Mouse (Mus musculus): ENCODE measurements at regions not wholly inside any gene's neighbourhood (a gene's known extent, or its start where the extent isn't known, plus 50 kb on each side); places are given as distances from the start of the nearest gene placed in this dataset.
A peak's percentile ranks its signal among the peaks of the same experiment; 100 is the strongest.

DNA sequence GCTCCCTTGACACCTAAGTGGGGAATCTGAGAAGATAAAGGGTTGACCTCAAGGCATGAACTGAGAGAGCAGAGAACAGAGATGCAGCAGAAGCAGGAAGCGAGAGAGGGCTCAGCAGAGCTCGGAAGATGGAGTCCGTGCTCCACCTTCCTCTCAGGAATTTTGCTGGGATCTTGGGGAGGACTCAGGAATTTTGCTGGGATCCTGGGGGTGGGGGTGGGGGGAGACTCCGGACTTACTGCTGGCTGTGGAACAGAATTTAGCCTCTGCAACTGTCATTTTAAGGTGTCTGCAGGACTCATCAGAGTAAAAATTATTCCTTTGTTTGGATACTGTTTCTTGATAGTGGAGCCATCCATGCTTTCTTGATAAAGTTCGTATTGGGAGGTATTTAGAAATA is 243.7 kb upstream of the Tmpo start:
- no peak for TF ChIP-seq POLR2A (IDR thresholded peaks at IDR 0.05; ENCODE audit: borderline replicate concordance, extremely low read depth, insufficient read depth, insufficient read length)
- H3K9ac ChIP-seq (ENCODE audit: low read depth, low read length, severe bottlenecking), result no peak overlapping the region
- H3K36me3 ChIP-seq (ENCODE audit: control insufficient read depth, insufficient read depth, low read length), result no peaks in the 10 kb centered on the region
- H3K4me1 ChIP-seq (ENCODE audit: control insufficient read depth, insufficient read depth, low read length), result peaks cover 3% of the 10 kb centered on the region; the same call in 1 of the 2 replicates
- H3K9me3 ChIP-seq (ENCODE audit: control insufficient read depth, low read length), result no peaks in the 10 kb centered on the region
- H3K27ac ChIP-seq (replicated peaks; ENCODE audit: low read depth, low read length), result no peak overlapping the region
- WGBS, result 67% methylated on average over 5 of the region's 5 CpGs
- H3K27me3 ChIP-seq (ENCODE audit: control insufficient read depth, insufficient read depth, low read length), result no peaks in the 10 kb centered on the region
- H3K4me2 ChIP-seq (replicated peaks; ENCODE audit: low read depth, low read length, severe bottlenecking), result no peak overlapping the region
- no peak for DNase-seq (ENCODE audit: low spot score)
- no peak overlapping the region for H3K4me3 ChIP-seq (replicated peaks; ENCODE audit: low read length)
- no peak for ATAC-seq (ENCODE audit: low FRiP score, low read depth)

DNA sequence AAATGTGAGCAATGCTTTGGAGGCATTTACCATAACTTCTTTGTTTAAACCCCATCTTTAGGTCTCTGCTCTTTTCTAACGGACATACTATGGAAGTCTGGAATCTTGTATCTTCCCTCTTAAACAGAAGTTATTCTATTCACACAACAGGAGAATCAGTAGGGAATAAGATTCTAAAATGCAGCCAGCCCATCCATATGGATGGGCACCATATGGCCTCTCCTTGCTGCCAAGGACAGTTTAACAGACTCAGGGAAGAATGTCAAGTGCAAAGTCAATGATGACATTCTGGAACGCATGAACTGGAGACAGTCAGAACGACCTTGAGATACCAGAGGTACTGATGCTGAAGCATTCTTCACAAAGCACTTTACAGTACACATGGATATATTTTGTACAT is 206.1 kb upstream of the Tmpo start:
- H3K4me1 ChIP-seq (ENCODE audit: control insufficient read depth, insufficient read depth, low read length), result no peaks in the 10 kb centered on the region
- ATAC-seq (ENCODE audit: low FRiP score, low read depth) (no peak), DNase-seq (ENCODE audit: low spot score) (no peak)
- no peaks in the 10 kb centered on the region for H3K36me3 ChIP-seq (ENCODE audit: control insufficient read depth, insufficient read depth, low read length)
- no peak overlapping the region for H3K4me2 ChIP-seq (replicated peaks; ENCODE audit: low read depth, low read length, severe bottlenecking)
- H3K4me3 ChIP-seq (replicated peaks; ENCODE audit: low read length), result no peak overlapping the region
- H3K27me3 ChIP-seq (ENCODE audit: control insufficient read depth, insufficient read depth, low read length), result no peaks in the 10 kb centered on the region
- H3K27ac ChIP-seq (replicated peaks; ENCODE audit: low read depth, low read length), result no peak overlapping the region
- no peak for TF ChIP-seq POLR2A (IDR thresholded peaks at IDR 0.05; ENCODE audit: borderline replicate concordance, extremely low read depth, insufficient read depth, insufficient read length)
- no peak overlapping the region for H3K9ac ChIP-seq (ENCODE audit: low read depth, low read length, severe bottlenecking)
- no peaks in the 10 kb centered on the region for H3K9me3 ChIP-seq (ENCODE audit: control insufficient read depth, low read length)
- WGBS, result 79% methylated on average over 3 of the region's 3 CpGs

DNA sequence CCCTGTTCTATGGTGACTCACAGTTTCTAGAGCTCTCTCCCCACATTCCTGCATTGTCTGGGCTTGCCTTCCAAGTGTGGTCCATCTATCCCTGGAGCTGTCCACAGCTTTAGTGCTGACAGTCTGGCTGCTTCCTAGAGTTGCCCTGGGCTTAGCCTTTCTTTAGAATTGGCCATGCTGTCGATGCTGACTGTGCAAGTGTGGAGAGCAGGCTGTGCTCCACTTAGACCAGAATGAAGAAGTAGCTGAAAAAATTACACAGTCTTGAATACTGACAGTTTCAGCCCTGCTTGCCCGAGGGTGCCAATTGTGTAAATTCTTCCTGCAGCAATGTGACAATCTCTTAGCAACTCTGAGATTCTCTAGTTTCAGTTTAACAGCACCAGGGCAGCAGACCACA is 203.3 kb upstream of the Tmpo start:
- WGBS, result 57% methylated on average over 2 of the region's 2 CpGs
- Histone ChIP-seq H3K27ac (replicated peaks; ENCODE audit: low read depth, low read length) (no peak overlapping the region), H3K4me2 (replicated peaks; ENCODE audit: low read depth, low read length, severe bottlenecking) (no peak overlapping the region), H3K27me3 (ENCODE audit: control insufficient read depth, insufficient read depth, low read length) (no peaks in the 10 kb centered on the region), H3K4me1 (ENCODE audit: control insufficient read depth, insufficient read depth, low read length) (no peaks in the 10 kb centered on the region), H3K9ac (ENCODE audit: low read depth, low read length, severe bottlenecking) (no peak overlapping the region), H3K4me3 (replicated peaks; ENCODE audit: low read length) (no peak overlapping the region), H3K9me3 (ENCODE audit: control insufficient read depth, low read length) (no peaks in the 10 kb centered on the region), H3K36me3 (ENCODE audit: control insufficient read depth, insufficient read depth, low read length) (no peaks in the 10 kb centered on the region)
- ATAC-seq (ENCODE audit: low FRiP score, low read depth), result no peak
- peak; percentile 77 for DNase-seq (ENCODE audit: low spot score)
- no peak for TF ChIP-seq POLR2A (IDR thresholded peaks at IDR 0.05; ENCODE audit: borderline replicate concordance, extremely low read depth, insufficient read depth, insufficient read length)

DNA sequence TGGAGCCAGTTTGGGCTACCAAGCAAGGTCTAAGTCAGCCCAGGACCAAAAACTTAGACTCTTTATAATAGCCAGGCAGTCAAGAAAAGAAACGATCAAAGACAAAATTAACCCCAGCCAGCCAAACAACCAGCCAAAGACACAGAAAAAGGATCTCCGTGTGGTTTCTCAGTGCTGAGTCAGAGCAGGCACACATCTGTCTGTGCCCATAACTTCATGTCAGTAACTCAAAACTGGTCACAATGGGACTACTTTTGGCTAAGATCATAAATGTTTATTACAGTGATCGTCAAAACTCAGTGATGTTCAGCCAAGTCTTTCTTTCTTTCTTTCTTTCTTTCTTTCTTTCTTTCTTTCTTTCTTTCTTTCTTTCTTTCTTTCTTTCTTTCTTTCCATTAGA is 195.6 kb upstream of the Tmpo start:
- 58% methylated on average over 3 of the region's 3 CpGs for WGBS
- no peak overlapping the region for H3K4me2 ChIP-seq (replicated peaks; ENCODE audit: low read depth, low read length, severe bottlenecking)
- no peaks in the 10 kb centered on the region for H3K9me3 ChIP-seq (ENCODE audit: control insufficient read depth, low read length)

GRCm38 (mm10) chr10:91367488-91367887 is 186.4 kb upstream of the Tmpo start:
- no peak for DNase-seq (ENCODE audit: low spot score)

More for the DNA sequence above, 195.6 kb upstream of the Tmpo start:
- Histone ChIP-seq H3K36me3 (ENCODE audit: control insufficient read depth, insufficient read depth, low read length) (no peaks in the 10 kb centered on the region), H3K9ac (ENCODE audit: low read depth, low read length, severe bottlenecking) (no peak overlapping the region), H3K4me3 (replicated peaks; ENCODE audit: low read length) (no peak overlapping the region), H3K27ac (replicated peaks; ENCODE audit: low read depth, low read length) (no peak overlapping the region), H3K27me3 (ENCODE audit: control insufficient read depth, insufficient read depth, low read length) (no peaks in the 10 kb centered on the region), H3K4me1 (ENCODE audit: control insufficient read depth, insufficient read depth, low read length) (no peaks in the 10 kb centered on the region)
- DNase-seq (ENCODE audit: low spot score) (no peak), ATAC-seq (ENCODE audit: low FRiP score, low read depth) (no peak)
- no peak for TF ChIP-seq POLR2A (IDR thresholded peaks at IDR 0.05; ENCODE audit: borderline replicate concordance, extremely low read depth, insufficient read depth, insufficient read length)

GRCm38 (mm10) chr10:91362587-91362986 is 181.5 kb upstream of the Tmpo start:
- no peak overlapping the region for H3K4me2 ChIP-seq (replicated peaks; ENCODE audit: low read depth, low read length, severe bottlenecking)
- no peak overlapping the region for H3K4me3 ChIP-seq (replicated peaks; ENCODE audit: low read length)
- H3K9ac ChIP-seq (ENCODE audit: low read depth, low read length, severe bottlenecking), result no peak overlapping the region
- no peaks in the 10 kb centered on the region for H3K9me3 ChIP-seq (ENCODE audit: control insufficient read depth, low read length)
- H3K27me3 ChIP-seq (ENCODE audit: control insufficient read depth, insufficient read depth, low read length), result no peaks in the 10 kb centered on the region
- H3K4me1 ChIP-seq (ENCODE audit: control insufficient read depth, insufficient read depth, low read length), result no peaks in the 10 kb centered on the region
- TF ChIP-seq POLR2A (IDR thresholded peaks at IDR 0.05; ENCODE audit: borderline replicate concordance, extremely low read depth, insufficient read depth, insufficient read length), result no peak
- H3K27ac ChIP-seq (replicated peaks; ENCODE audit: low read depth, low read length), result no peak overlapping the region
- ATAC-seq (ENCODE audit: low FRiP score, low read depth) (no peak), DNase-seq (ENCODE audit: low spot score) (no peak)
- H3K36me3 ChIP-seq (ENCODE audit: control insufficient read depth, insufficient read depth, low read length), result no peaks in the 10 kb centered on the region
- 58% methylated on average over 3 of the region's 3 CpGs for WGBS

More at GRCm38 (mm10) chr10:91367488-91367887, 186.4 kb upstream of the Tmpo start:
- no peaks in the 10 kb centered on the region for H3K4me1 ChIP-seq (ENCODE audit: control insufficient read depth, insufficient read depth, low read length)
- H3K9me3 ChIP-seq (ENCODE audit: control insufficient read depth, low read length), result no peaks in the 10 kb centered on the region
- H3K4me3 ChIP-seq (replicated peaks; ENCODE audit: low read length), result no peak overlapping the region
- no peak overlapping the region for H3K4me2 ChIP-seq (replicated peaks; ENCODE audit: low read depth, low read length, severe bottlenecking)
- no peak for ATAC-seq (ENCODE audit: low FRiP score, low read depth)
- no peak for TF ChIP-seq POLR2A (IDR thresholded peaks at IDR 0.05; ENCODE audit: borderline replicate concordance, extremely low read depth, insufficient read depth, insufficient read length)
- WGBS, result 67% methylated on average over 1 of the region's 1 CpGs
- H3K27ac ChIP-seq (replicated peaks; ENCODE audit: low read depth, low read length), result no peak overlapping the region
- H3K36me3 ChIP-seq (ENCODE audit: control insufficient read depth, insufficient read depth, low read length), result no peaks in the 10 kb centered on the region
- H3K9ac ChIP-seq (ENCODE audit: low read depth, low read length, severe bottlenecking), result no peak overlapping the region
- no peaks in the 10 kb centered on the region for H3K27me3 ChIP-seq (ENCODE audit: control insufficient read depth, insufficient read depth, low read length)

Measured in limb, embryonic 14.5 days (tissue).